Mouse (Mus musculus) yolk sac, embryonic 10.5 days (tissue): Measurements from ENCODE around the gene Itga9.
A peak's percentile ranks its signal among the peaks of the same experiment; 100 is the strongest.

Experiments
- DNase-seq: peaks from one replicate; pipeline ENCODE4 v3.0.0-alpha.2; 2017; ENCODE audit warnings: low spot score

The Itga9 gene

GRCm38 (mm10) chr9:118728987-118729386, 122.5 kb downstream of the Itga9 start:
- no peak for DNase-seq

- DNase-seq = no peak
These were observed 123.7 kb downstream of the Itga9 start for GRCm38 (mm10) chr9:118730172-118730571.

GRCm38 (mm10) chr9:118730871-118731390, 124.4 kb downstream of the Itga9 start:
- DNase-seq = no peak

- no peak for DNase-seq
These were observed 125.2 kb downstream of the Itga9 start for GRCm38 (mm10) chr9:118731650-118732049.

- no peak for DNase-seq
These were observed 127.1 kb downstream of the Itga9 start for GRCm38 (mm10) chr9:118733601-118734000.

- no peak for DNase-seq
These were observed 130.6 kb downstream of the Itga9 start for GRCm38 (mm10) chr9:118737124-118737523.

GRCm38 (mm10) chr9:118737601-118738137, 131.2 kb downstream of the Itga9 start:
- peak; percentile 12 for DNase-seq

- no peak for DNase-seq
These were observed 131.8 kb downstream of the Itga9 start for GRCm38 (mm10) chr9:118738311-118738710.

GRCm38 (mm10) chr9:118739071-118739470, 132.6 kb downstream of the Itga9 start:
- no peak for DNase-seq

GRCm38 (mm10) chr9:118739659-118740058, 133.2 kb downstream of the Itga9 start:
- no peak for DNase-seq

- no peak for DNase-seq
These were observed 134.8 kb downstream of the Itga9 start for GRCm38 (mm10) chr9:118741268-118741667.

- no peak for DNase-seq
These were observed 143.0 kb downstream of the Itga9 start for GRCm38 (mm10) chr9:118749335-118749949.

- no peak for DNase-seq
These were observed 144.3 kb downstream of the Itga9 start for GRCm38 (mm10) chr9:118750828-118751227.

GRCm38 (mm10) chr9:118752376-118752775, 145.9 kb downstream of the Itga9 start:
- DNase-seq = no peak

GRCm38 (mm10) chr9:118759462-118759861, 153.0 kb downstream of the Itga9 start:
- DNase-seq = no peak

GRCm38 (mm10) chr9:118761953-118762590, 155.6 kb downstream of the Itga9 start:
- no peak for DNase-seq

- DNase-seq = no peak
These were observed 156.3 kb downstream of the Itga9 start for GRCm38 (mm10) chr9:118762759-118763158.

- no peak for DNase-seq
These were observed 156.7 kb downstream of the Itga9 start for GRCm38 (mm10) chr9:118763203-118763602.

GRCm38 (mm10) chr9:118763646-118764045, 157.2 kb downstream of the Itga9 start:
- DNase-seq = no peak

GRCm38 (mm10) chr9:118765059-118765458, 158.6 kb downstream of the Itga9 start:
- DNase-seq = no peak

GRCm38 (mm10) chr9:118767008-118767407, 160.5 kb downstream of the Itga9 start:
- no peak for DNase-seq

GRCm38 (mm10) chr9:118768596-118768995, 162.1 kb downstream of the Itga9 start:
- no peak for DNase-seq

GRCm38 (mm10) chr9:118770366-118770765, 163.9 kb downstream of the Itga9 start:
- no peak for DNase-seq
